Mouse (Mus musculus) cerebellum, adult 11 months (tissue): ENCODE results near the gene Gngt2.
A peak's percentile ranks its signal among the peaks of the same experiment; 100 is the strongest.
"Not testable (repeated sequence)": the region's sequence is repeated elsewhere in the genome, so short reads cannot be mapped to it uniquely, and the experiment has no call there.

Experiments
- DNase-seq: peaks from one replicate; pipeline ENCODE4 v3.0.0; 2022

The Gngt2 gene

GRCm38 (mm10) chr11:95842074-95842681 is 5.2 kb downstream of the Gngt2 start, which contains the start of gene Abi3:
TSS of gene Abi3 (minus strand) at chr11:95842476.
- DNase-seq, result no peak

GRCm38 (mm10) chr11:95842953-95843352 is 5.9 kb downstream of the Gngt2 start:
- no peak for DNase-seq

- no peak for DNase-seq
These were observed 6.5 kb downstream of the Gngt2 start for GRCm38 (mm10) chr11:95843421-95843950.

- no peak for DNase-seq
These were observed 7.9 kb downstream of the Gngt2 start for GRCm38 (mm10) chr11:95844935-95845334.

- DNase-seq, result no peak
These were observed 13.9 kb downstream of the Gngt2 start for GRCm38 (mm10) chr11:95850898-95851297.

- DNase-seq, result peak; percentile 50
These were observed 16.7 kb downstream of the Gngt2 start for GRCm38 (mm10) chr11:95853684-95854083.

- DNase-seq, result no peak
These were observed 20.3 kb downstream of the Gngt2 start for GRCm38 (mm10) chr11:95857306-95857705.

- DNase-seq, result no peak
These were observed 20.9 kb downstream of the Gngt2 start for GRCm38 (mm10) chr11:95857716-95858527.

- peak; percentile 95 for DNase-seq
These were observed 21.8 kb downstream of the Gngt2 start for GRCm38 (mm10) chr11:95858528-95859467.

- no peak for DNase-seq
These were observed 22.4 kb downstream of the Gngt2 start for GRCm38 (mm10) chr11:95859468-95859855.

- no peak for DNase-seq
These were observed 23.1 kb downstream of the Gngt2 start for GRCm38 (mm10) chr11:95860071-95860490.

- no peak for DNase-seq
These were observed 24.4 kb downstream of the Gngt2 start for GRCm38 (mm10) chr11:95861397-95861796.

- no peak for DNase-seq
These were observed 32.4 kb downstream of the Gngt2 start for GRCm38 (mm10) chr11:95869442-95869841.

- no peak for DNase-seq
These were observed 33.0 kb downstream of the Gngt2 start for GRCm38 (mm10) chr11:95869918-95870470.

GRCm38 (mm10) chr11:95875804-95876203 is 38.8 kb downstream of the Gngt2 start:
- DNase-seq, result no peak

GRCm38 (mm10) chr11:95876296-95876695 is 39.3 kb downstream of the Gngt2 start:
- no peak for DNase-seq

GRCm38 (mm10) chr11:95879861-95880260 is 42.8 kb downstream of the Gngt2 start:
- DNase-seq, result not testable (repeated sequence)

GRCm38 (mm10) chr11:95890462-95891051 is 53.5 kb downstream of the Gngt2 start:
- no peak for DNase-seq
